In genomic region chr11:55591194-55591593, GRCm38 (mm10) we compare ENCODE assay signal across 22 mouse cellular contexts. TPM values are rescaled to one million over a fixed set of nuclear protein-coding genes. Genes with fewer than 3 reads are reported as not detected.
DNase-seq lines count a peak whose midpoint lies in the region; ATAC-seq and TF ChIP-seq lines count a peak whose summit lies in the region.
"Had no signal": no experiment of that assay in that cellular context is flagged by ENCODE, and none has a peak within 500 bp of the region (broad histone marks: within the 10 kb centered on the region; RNA-seq: fewer than 3 reads in every experiment).

No protein-coding gene starts in this region.

- in situ Hi-C loops in ES-E14 (cut with MboI; ENCODE audit: low sequenced_read_pairs in 2 of 2, unreplicated experiment in 2 of 2) = loop anchor here in 1 of 2 experiments (25.0 kb wide), 1 partner anchor 396 kb away; no protein-coding TSS in a partner anchor

- TF ChIP-seq CTCF in hindbrain, postnatal 0 days (IDR thresholded peaks at IDR 0.05; ENCODE audit: low read depth) = peak; percentile 17; the same call in 1 of the 2 replicates
- TF ChIP-seq CTCF in E14TG2a.4 (conservative IDR thresholded peaks at IDR 0.05; ENCODE audit: low read length) = peak; percentile 69

- H3K9me3 ChIP-seq in hindbrain, postnatal 0 days (ENCODE audit: low read length) = no peaks in the 10 kb centered on the region
- H3K9me3 ChIP-seq in hindbrain, embryonic 16.5 days (ENCODE audit: control insufficient read depth, low read length) = no peaks in the 10 kb centered on the region
- H3K9me3 ChIP-seq in E14TG2a.4 (ENCODE audit: low read length) (no peaks in the 10 kb centered on the region), ES-E14 (ENCODE audit: control insufficient read depth, insufficient read depth, low read depth, low read length) (no peaks in the 10 kb centered on the region)
- H3K9me3 ChIP-seq: embryonic facial prominence, embryonic 13.5 days; forebrain, embryonic 12.5 days; heart, embryonic 13.5 days; hindbrain, embryonic 12.5 days; intestine, embryonic 15.5 days had no signal

- H3K9ac ChIP-seq in hindbrain, postnatal 0 days (replicated peaks; ENCODE audit: low read length) = no peak overlapping the region
- H3K9ac ChIP-seq in hindbrain, embryonic 16.5 days (ENCODE audit: low read depth, low read length) = no peak overlapping the region
- H3K9ac ChIP-seq in ES-E14 (ENCODE audit: insufficient read depth, low read depth, low read length, poor library complexity, severe bottlenecking) = no peak overlapping the region
- H3K9ac ChIP-seq: embryonic facial prominence, embryonic 13.5 days; forebrain, embryonic 12.5 days; heart, embryonic 13.5 days; hindbrain, embryonic 12.5 days; intestine, embryonic 15.5 days had no signal

- no peak overlapping the region for H3K4me3 ChIP-seq in hindbrain, postnatal 0 days (ENCODE audit: low read length)
- no peak overlapping the region for H3K4me3 ChIP-seq in hindbrain, embryonic 16.5 days (ENCODE audit: low read length)
- H3K4me3 ChIP-seq in E14TG2a.4 (replicated peaks; ENCODE audit: low read length) = no peak overlapping the region
- no peak overlapping the region for H3K4me3 ChIP-seq in ES-E14 (ENCODE audit: insufficient read depth in 1 of 2, low read depth in 1 of 2, low read length in 2 of 2, poor library complexity in 1 of 2, severe bottlenecking in 1 of 2)
- H3K4me3 ChIP-seq: embryonic facial prominence, embryonic 13.5 days; forebrain, embryonic 12.5 days; gastrocnemius, adult 2 months; heart, embryonic 13.5 days; hindbrain, embryonic 12.5 days; intestine, embryonic 15.5 days had no signal

- DNase-seq in hindbrain, postnatal 0 days (ENCODE audit: low spot score) = no peak
- DNase-seq in ES-E14 (ENCODE audit: low read depth, low spot score) (no peak), ZHBTc4 (ENCODE audit: low read depth, low spot score) (peak; percentile 51)
- no peak for DNase-seq in right cerebral cortex, postnatal 36 days (ENCODE audit: low spot score in 2 of 2)
- no peak for DNase-seq in left cerebral cortex, postnatal 36 days (ENCODE audit: low spot score in 2 of 2)
- DNase-seq: adrenal gland, adult 2 months; adrenal gland, postnatal 25 days; cerebellum, adult 18-20 months; cerebellum, adult 9-11 months; cerebellum, postnatal 36 days; gastrocnemius, adult 2 months; gastrocnemius, postnatal 25 days; heart, postnatal 4 days had no signal

- H3K27ac ChIP-seq in hindbrain, postnatal 0 days = no peak overlapping the region
- no peak overlapping the region for H3K27ac ChIP-seq in hindbrain, embryonic 16.5 days (ENCODE audit: low read depth, low read length)
- H3K27ac ChIP-seq in ES-E14 (ENCODE audit: insufficient read depth, low read depth, low read length, poor library complexity, severe bottlenecking) = no peak overlapping the region
- H3K27ac ChIP-seq: embryonic facial prominence, embryonic 13.5 days; forebrain, embryonic 12.5 days; gastrocnemius, adult 2 months; heart, embryonic 13.5 days; hindbrain, embryonic 12.5 days; intestine, embryonic 15.5 days had no signal

- no peak for ATAC-seq in hindbrain, postnatal 0 days
- ATAC-seq in hindbrain, embryonic 16.5 days = no peak
- ATAC-seq: intestine, embryonic 15.5 days had no signal

- no peaks in the 10 kb centered on the region for H3K4me1 ChIP-seq in hindbrain, postnatal 0 days (ENCODE audit: insufficient read depth, low read length)
- peaks cover 3% of the 10 kb centered on the region; the same call in 1 of the 2 replicates for H3K4me1 ChIP-seq in hindbrain, embryonic 16.5 days (ENCODE audit: control insufficient read depth, insufficient read depth, low read depth, low read length)
- H3K4me1 ChIP-seq in E14TG2a.4 (replicated peaks; ENCODE audit: low read depth, low read length) (no peaks in the 10 kb centered on the region), ES-E14 (ENCODE audit: control insufficient read depth in 2 of 2, insufficient read depth in 2 of 2, low read length in 2 of 2, poor library complexity in 1 of 2) (no peaks in the 10 kb centered on the region)
- H3K4me1 ChIP-seq: embryonic facial prominence, embryonic 13.5 days; forebrain, embryonic 12.5 days; heart, embryonic 13.5 days; hindbrain, embryonic 12.5 days; intestine, embryonic 15.5 days had no signal

- intact Hi-C loops in left cerebral cortex, postnatal 36 days (cut with DNase I) = no loop called here

- WGBS in hindbrain, postnatal 0 days = 60% methylated on average over 2 of the region's 2 CpGs
- WGBS in hindbrain, embryonic 16.5 days = 70% methylated on average over 2 of the region's 2 CpGs

- no peaks in the 10 kb centered on the region for H3K36me3 ChIP-seq in hindbrain, postnatal 0 days (ENCODE audit: insufficient read depth, low read length)
- no peaks in the 10 kb centered on the region for H3K36me3 ChIP-seq in hindbrain, embryonic 16.5 days (ENCODE audit: control insufficient read depth, insufficient read depth, low read length)
- H3K36me3 ChIP-seq in E14TG2a.4 (ENCODE audit: insufficient read depth, low read length) (no peaks in the 10 kb centered on the region), ES-E14 (ENCODE audit: control insufficient read depth, insufficient read depth, low read length, poor library complexity, severe bottlenecking) (no peaks in the 10 kb centered on the region)
- H3K36me3 ChIP-seq: embryonic facial prominence, embryonic 13.5 days; forebrain, embryonic 12.5 days; heart, embryonic 13.5 days; hindbrain, embryonic 12.5 days; intestine, embryonic 15.5 days had no signal

- no peak overlapping the region for H3K4me2 ChIP-seq in hindbrain, postnatal 0 days (ENCODE audit: low read depth, low read length)
- H3K4me2 ChIP-seq in hindbrain, embryonic 16.5 days (ENCODE audit: low read length) = no peak overlapping the region
- H3K4me2 ChIP-seq: embryonic facial prominence, embryonic 13.5 days; forebrain, embryonic 12.5 days; heart, embryonic 13.5 days; hindbrain, embryonic 12.5 days; intestine, embryonic 15.5 days had no signal

- no peaks in the 10 kb centered on the region for H3K27me3 ChIP-seq in hindbrain, postnatal 0 days (ENCODE audit: insufficient read depth, low read length)
- no peaks in the 10 kb centered on the region for H3K27me3 ChIP-seq in hindbrain, embryonic 16.5 days (replicated peaks; ENCODE audit: control insufficient read depth, insufficient read depth, low read length)
- no peaks in the 10 kb centered on the region for H3K27me3 ChIP-seq in E14TG2a.4 (ENCODE audit: insufficient read depth, low read length)
- H3K27me3 ChIP-seq: embryonic facial prominence, embryonic 13.5 days; forebrain, embryonic 12.5 days; heart, embryonic 13.5 days; hindbrain, embryonic 12.5 days; intestine, embryonic 15.5 days had no signal

TF ChIP-seq in ES-E14, 5 proteins besides CTCF, POLR2A, EP300 and RAD21:
- TF ChIP-seq ZC3H11A (IDR thresholded peaks at IDR 0.05; ENCODE audit: borderline replicate concordance, low read depth, low read length) = peak; percentile 65
- TF ChIP-seq CHD2 (IDR thresholded peaks at IDR 0.05; ENCODE audit: low read depth, low read length) = no peak

RNA-seq across cellular contexts. Expression of gene Glra1, which starts 16.8 kb away (rescaled TPM):
- total RNA-seq in hindbrain, postnatal 0 days (2014; rRNA removed) = 11.7 and 15.7 TPM in 2 replicates
- 2.8 TPM in 2 replicates for polyA plus RNA-seq in hindbrain, postnatal 0 days (2015; fragmentation: Nextera tagmentation; extraction: Ambion mirVana)
- polyA plus RNA-seq in hindbrain, embryonic 16.5 days (2015; fragmentation: Nextera tagmentation; extraction: Ambion mirVana) = 2.5 and 2.8 TPM in 2 replicates
- not detected in 2 replicates for total RNA-seq in ES-E14 (2012; rRNA removed)
- total RNA-seq in left cerebral cortex, postnatal 36 days (2021) = 1 to 10 TPM in 1 of 2 experiments, under 1 TPM in 1; 0.89 to 1.4 TPM
- total RNA-seq: adrenal gland, adult 2 months; adrenal gland, postnatal 25 days; gastrocnemius, adult 2 months; gastrocnemius, postnatal 25 days; granulocyte monocyte progenitor cell, adult 5-6 weeks; heart, postnatal 4 days had no signal
- polyA plus RNA-seq: adrenal gland, adult 2 months; embryonic facial prominence, embryonic 13.5 days; forebrain, embryonic 12.5 days; heart, embryonic 13.5 days; heart, postnatal 0 days; intestine, embryonic 15.5 days had no signal
